Mouse (Mus musculus) ZHBTc4 (cell line): ENCODE data around the gene Plxna2.

Experiments used
- DNase-seq: peaks from one replicate; pipeline ENCODE4 v3.0.0-alpha.2; 2011; ENCODE audit warnings: low read depth, low spot score

The Plxna2 gene

DNA sequence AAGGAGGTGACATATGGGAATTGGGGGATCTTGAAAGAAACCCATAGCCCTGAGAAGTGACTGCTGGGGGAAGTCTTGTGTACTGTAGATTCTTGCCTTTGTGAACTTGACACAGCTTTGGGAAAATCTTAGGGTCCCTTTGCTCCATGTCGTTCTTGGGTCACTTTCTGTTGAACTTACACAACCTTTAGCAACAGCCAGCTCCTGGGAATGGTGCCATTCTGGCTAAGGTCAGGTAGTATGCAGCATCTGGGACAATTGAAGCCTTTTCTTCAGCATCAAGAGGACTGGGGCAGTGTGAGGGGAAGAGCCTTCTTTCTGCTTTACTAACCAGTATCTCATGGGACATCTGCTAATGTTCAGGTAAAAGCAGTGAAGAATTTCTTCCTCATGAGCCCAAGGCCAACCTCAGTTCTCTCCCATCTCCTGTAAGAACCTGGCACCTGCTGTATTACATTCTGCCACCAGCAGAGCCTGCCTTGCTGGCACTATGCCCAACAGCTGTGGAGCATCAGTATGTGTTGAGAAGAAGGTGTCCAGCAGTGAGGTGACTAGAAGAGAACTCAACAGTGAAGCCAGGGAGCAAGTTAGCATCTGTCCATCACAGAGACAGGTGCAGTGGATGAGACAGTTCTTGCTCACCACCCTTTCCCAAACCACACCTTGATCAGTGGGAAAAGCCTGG is 86.3 kb downstream of the Plxna2 start:
- no peak for DNase-seq

- DNase-seq = no peak
Measured at GRCm38 (mm10) chr1:194706566-194706965, 88.5 kb downstream of the Plxna2 start.

- DNase-seq = no peak
Measured at GRCm38 (mm10) chr1:194712373-194712772, 94.4 kb downstream of the Plxna2 start.

GRCm38 (mm10) chr1:194714138-194715031 is 96.4 kb downstream of the Plxna2 start:
- DNase-seq = no peak

DNA sequence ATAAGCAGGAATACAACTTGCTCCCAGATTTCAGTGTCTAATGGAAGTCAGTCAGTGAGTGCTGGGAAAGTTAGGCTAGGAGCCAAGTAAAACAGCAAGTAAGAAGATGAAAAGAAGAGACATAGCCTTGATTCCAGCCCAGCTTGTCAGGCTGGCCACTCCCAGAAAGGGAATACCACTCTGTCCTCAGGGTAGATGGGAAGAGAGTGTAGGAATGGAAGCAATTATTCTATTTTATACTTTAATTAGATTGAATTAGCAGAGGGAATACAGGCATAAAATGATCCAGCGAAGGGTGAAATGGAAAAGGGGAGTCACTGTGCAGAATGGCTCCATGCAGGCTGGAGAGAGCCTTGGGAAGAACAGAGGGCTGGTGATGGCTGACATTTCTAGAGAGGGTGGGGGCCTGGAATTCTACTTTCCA is 99.4 kb downstream of the Plxna2 start:
- no peak for DNase-seq

DNA sequence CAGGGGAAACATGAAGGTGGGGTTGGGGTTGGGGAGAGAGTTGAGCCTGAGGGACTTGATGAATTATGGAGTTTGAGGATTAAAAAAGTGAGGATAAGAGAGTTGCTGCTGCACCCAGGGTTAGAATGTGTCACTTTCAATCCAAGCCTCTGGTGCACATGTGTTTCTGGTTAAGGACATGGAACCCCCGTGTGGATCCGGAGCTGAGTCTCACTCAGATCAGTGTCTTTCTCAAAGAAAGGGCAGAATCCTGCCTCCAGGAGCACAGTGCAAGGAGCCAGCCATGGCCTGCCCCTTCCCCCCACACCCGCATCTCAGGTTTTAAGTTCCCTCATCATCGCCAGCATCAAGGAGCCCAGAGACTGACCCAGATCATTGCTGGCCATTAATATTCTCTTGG is 102.4 kb downstream of the Plxna2 start:
- no peak for DNase-seq

- no peak for DNase-seq
Measured at GRCm38 (mm10) chr1:194721260-194721659, 103.2 kb downstream of the Plxna2 start.

GRCm38 (mm10) chr1:194722329-194722728 is 104.3 kb downstream of the Plxna2 start:
- DNase-seq = peak; percentile 39

GRCm38 (mm10) chr1:194734836-194735235 is 116.8 kb downstream of the Plxna2 start:
- DNase-seq = no peak

DNA sequence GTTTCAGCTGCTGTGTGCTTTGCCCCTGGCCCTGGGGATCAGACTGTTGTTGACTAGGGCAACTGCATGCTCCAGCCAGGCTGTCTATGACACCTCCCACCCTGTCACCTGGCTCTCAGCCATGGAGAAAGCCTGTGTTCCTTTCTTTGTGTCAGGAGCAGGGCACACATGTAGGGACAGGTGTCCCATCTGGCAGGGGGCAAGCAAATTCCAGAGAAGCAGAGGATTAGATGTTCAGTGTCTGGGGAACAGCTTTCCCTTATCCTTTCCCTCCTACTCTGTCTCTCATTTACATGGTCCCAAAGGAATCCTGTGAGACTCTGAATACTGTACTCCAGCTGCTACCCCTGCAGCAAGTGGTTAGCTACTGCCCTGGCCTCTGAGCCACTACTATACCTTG is 121.9 kb downstream of the Plxna2 start:
- no peak for DNase-seq

- DNase-seq = no peak
Measured at GRCm38 (mm10) chr1:194742901-194743422, 124.9 kb downstream of the Plxna2 start.

- DNase-seq = no peak
Measured at GRCm38 (mm10) chr1:194745177-194745934, 127.3 kb downstream of the Plxna2 start.

DNA sequence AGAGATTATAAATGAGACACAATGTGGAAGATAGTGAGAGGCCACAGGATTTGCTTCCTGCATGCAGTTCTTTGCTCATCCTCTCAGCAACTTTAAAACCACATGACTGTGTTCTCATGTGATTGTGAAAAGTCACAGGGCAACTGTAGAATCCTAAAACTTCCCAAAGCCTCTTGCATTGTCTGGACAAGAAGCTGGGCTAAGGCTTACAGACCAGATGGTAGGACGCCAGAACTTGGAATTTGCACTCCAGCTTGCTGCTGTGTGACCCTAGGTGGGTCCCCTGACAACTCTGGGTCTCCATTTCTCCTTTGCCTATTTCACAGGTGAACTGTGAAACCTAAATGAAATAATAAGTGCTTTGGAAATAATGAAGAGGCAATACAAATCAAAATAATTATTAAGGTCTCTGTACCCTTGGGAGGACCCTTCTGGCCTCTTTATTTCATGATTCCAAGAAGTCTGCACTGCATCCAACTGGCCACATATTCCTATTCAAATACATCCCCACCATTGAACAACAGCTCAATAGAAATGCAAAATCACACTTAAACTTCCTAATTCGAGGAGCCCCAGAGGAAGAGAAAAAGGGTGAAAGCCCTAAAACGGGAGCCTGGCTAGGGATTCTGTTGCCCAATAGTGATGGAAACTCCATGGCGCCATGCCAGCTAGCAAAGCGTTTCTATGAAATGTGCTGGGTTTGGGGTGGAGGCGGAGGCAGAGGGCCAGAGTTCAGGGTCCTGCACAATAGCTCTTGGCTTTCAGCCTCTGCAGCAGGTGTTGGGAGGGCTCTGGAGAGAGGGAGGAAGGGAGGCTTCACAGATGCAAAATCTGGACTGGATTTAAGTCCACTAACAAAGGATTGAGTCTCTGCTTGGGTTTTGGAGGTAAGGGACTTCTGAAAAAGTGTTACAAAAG is 128.6 kb downstream of the Plxna2 start:
- peak; percentile 53 for DNase-seq

DNA sequence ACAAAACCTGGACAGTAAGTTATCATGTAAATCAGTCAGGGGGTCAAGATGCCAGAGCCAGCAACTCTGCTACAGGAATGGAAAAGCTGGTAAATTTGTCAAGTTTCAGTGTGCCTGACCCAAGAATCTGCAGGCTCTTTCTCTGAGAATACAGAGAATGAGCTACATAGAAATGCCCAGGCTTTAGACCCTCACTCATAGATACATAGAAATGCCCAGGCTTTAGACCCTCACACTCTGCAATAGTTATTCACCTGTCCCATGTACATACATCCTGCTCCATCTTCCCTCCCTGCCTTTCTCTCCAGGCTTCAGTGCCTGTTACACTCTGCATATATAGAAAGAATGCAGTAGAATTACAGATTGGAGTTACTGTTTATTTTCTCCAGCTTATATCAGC is 129.2 kb downstream of the Plxna2 start:
- no peak for DNase-seq

GRCm38 (mm10) chr1:194753168-194753567 is 135.2 kb downstream of the Plxna2 start:
- DNase-seq = no peak

GRCm38 (mm10) chr1:194756001-194756400 is 138.0 kb downstream of the Plxna2 start:
- DNase-seq = no peak

- DNase-seq = no peak
Measured at GRCm38 (mm10) chr1:194756409-194756808, 138.4 kb downstream of the Plxna2 start.

GRCm38 (mm10) chr1:194756863-194757262 is 138.8 kb downstream of the Plxna2 start:
- no peak for DNase-seq

GRCm38 (mm10) chr1:194761432-194762212 is 143.6 kb downstream of the Plxna2 start:
- peak; percentile 40 for DNase-seq

DNA sequence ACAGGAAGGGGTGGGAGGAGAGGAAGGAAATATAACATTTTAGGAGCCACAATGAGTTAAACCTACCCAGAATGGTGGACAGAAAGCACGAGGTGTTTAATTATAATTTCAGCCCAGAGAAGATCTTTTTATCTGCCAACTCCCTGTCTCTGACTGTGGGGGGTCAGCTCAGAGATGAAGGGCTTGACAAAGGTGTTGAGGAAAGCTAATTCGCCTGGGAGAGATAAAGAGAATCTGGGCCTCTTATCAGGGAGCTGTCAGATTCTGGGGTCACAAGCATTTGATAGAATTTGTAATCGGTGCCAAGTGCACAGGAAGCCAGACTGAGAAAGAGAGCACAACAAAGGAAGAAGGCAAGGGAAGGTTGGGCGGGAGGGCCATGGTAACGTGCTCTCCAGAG is 144.9 kb downstream of the Plxna2 start:
- no peak for DNase-seq
